Mouse (Mus musculus): ENCODE measurements at regions not wholly inside any gene's neighbourhood (a gene's known extent, or its start where the extent isn't known, plus 50 kb on each side); places are given as distances from the start of the nearest gene placed in this dataset.

DNA sequence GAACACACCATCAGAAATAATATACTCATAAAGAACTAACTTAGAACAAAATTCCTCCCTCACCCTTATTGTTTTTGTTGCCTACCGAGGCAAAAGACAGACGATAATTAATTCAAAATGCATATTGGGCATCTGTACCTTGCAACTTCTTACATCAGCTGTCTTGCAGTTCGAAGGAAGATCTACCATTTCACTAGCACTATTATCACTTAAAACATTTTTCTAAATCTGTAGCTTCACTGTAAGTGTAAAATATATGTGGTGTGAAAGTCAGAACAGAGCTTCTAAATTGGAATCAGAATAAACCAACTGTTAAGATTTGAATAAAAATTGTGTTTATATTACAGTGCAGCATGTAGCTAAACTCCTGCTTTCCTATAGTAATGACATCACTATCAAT lies 562.4 kb upstream of the Atp10a start:
- no peak for DNase-seq (ENCODE audit: low spot score)

GRCm38 (mm10) chr7:58078825-58079224 lies 569.0 kb upstream of the Gabra5 start:
- DNase-seq (ENCODE audit: low spot score), result no peak

- peak; percentile 8 for DNase-seq (ENCODE audit: low spot score)
Observed at GRCm38 (mm10) chr7:58032975-58033374, 523.1 kb upstream of the Gabra5 start.

- peak; percentile 71 for DNase-seq (ENCODE audit: low spot score)
Observed at GRCm38 (mm10) chr7:58032111-58032510, 522.3 kb upstream of the Gabra5 start.

- peak; percentile 68 for DNase-seq (ENCODE audit: low spot score)
Observed at GRCm38 (mm10) chr7:57992406-57993223, 482.8 kb upstream of the Gabra5 start.

DNA sequence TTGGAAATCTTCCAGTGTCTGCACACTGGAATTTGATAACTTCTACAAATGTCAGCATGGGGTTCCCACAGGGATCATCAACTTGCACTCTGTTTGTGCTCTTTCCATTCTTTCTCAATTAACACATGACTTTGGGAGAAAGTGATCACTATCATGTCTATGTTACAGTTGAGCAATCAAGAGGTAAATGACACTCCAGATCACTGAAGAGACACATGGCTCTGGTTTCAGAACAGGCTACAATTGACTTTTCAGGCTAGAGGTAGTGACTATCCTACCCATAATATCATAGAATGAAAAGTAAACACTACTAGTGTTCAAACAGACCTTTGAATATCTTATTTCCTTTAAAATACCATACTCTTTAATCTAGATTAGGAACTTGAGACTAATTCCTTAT lies 473.3 kb upstream of the Gabra5 start:
- DNase-seq (ENCODE audit: low spot score), result no peak

DNA sequence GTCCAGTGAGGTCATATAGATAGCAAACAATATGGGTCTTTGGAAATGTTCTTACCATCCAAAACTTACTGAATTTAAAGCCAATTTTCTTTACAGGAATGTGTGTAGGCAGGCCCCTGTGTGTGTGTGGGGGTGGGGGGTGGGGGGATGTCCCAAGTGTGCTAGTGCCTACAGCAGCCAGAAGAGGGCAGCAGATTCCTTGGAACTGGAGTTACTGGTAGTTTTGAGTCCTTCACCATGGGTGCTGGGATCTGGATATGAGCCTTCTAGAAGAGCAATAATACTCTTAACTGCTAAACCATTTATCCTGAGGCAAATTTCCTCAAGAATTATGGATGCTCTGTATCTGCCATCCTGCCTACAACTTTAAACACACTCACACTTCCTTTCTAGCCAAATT lies 456.4 kb upstream of the Gabra5 start:
- no peak for DNase-seq (ENCODE audit: low spot score)

- no peak for DNase-seq (ENCODE audit: low spot score)
Observed at GRCm38 (mm10) chr7:57958871-57959270, 449.0 kb upstream of the Gabra5 start.
